1 mouse cellular context compared by ENCODE assay signal in genomic region chr19:46348761-46349458, GRCm38 (mm10).
TF ChIP-seq lines count a peak whose summit lies in the region.

No protein-coding gene starts in this region.

TF ChIP-seq in ES-E14, 5 proteins besides CTCF, POLR2A, EP300 and RAD21:
- TF ChIP-seq ZC3H11A (IDR thresholded peaks at IDR 0.05; ENCODE audit: borderline replicate concordance, low read depth, low read length) (no peak), HCFC1 (IDR thresholded peaks at IDR 0.05; ENCODE audit: borderline replicate concordance, insufficient read depth, low read length) (no peak), MAFK (IDR thresholded peaks at IDR 0.05; ENCODE audit: insufficient read depth, low read depth, low read length) (no peak), ZNF384 (IDR thresholded peaks at IDR 0.05; ENCODE audit: low read depth, low read length) (no peak), CHD2 (IDR thresholded peaks at IDR 0.05; ENCODE audit: low read depth, low read length) (no peak)
